Mouse (Mus musculus) T-cell, adult 2 months (primary cell): ENCODE data around the gene Klhl26.

Source experiments
- DNase-seq: peaks from one replicate; pipeline ENCODE4 v3.0.0; 2022; ENCODE audit warnings: low spot score

Klhl26 gene

DNA sequence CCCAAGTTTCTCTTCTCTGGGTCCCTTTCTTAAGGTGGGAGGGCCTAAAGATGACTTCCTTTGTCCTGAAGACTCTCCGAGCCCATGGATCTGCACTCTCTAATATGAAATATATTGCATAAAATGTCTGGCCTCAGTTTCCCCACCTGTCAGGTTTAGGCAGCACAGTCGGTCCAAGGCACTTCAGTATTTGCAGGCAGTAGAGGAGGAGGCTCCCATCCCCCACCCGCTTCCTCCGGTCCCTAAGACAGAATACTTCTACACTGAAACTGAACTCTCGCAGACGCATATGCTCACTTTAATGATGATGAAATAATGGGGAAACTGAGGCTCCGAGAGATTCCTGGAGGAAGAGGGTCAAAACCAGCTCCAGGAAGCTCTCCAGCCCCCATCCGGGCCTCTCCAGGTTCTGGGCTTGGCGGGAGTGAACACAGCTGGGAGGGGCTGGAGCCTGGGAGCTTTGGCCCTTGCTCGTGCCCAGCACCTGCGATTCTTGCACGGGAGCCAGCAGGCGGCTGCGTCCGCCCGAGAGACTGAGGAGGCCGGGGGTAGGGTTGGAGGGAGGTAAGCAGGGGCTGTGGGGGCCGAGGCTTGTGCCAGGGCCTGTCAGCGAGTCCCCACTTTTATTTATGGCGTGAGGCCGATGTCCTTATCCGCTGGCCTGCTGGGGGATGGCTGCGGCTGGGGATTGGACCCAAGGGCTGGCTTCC, 25.2 kb upstream of the Klhl26 start:
- no peak for DNase-seq

DNA sequence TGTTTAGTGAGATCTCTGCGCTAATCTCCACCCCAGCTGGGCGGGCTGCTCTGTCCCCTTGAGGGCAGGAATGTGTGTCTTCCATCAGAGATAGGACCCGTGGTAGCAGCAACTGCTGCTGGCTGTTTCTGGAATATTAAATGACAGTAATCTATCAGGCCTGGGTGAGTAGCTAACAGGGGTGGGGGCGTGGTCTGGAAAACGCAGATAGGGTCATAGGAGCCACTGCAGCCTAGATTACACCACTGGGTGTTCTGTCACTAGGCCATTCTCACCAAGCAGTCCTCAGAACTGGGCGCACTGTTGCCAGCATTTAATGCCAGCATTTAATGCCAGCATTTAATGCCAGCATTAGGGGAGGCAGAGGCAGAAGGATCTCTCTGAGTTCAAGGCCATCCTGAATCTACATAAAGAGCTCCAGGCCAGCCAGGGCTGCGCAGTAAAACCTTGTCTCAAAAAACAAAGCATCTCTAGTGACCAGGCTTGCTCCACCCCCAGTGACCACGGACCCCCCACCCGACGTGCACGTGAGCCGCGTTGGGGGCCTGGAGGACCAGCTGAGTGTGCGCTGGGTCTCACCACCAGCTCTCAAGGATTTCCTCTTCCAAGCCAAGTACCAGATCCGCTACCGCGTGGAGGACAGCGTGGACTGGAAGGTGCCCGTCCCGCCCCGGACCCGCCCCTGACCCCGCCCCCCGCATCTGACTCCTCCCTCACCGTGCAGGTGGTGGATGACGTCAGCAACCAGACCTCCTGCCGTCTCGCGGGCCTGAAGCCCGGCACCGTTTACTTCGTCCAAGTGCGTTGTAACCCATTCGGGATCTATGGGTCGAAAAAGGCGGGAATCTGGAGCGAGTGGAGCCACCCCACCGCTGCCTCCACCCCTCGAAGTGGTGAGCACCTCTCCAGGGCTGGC, 23.9 kb upstream of the Klhl26 start:
- peak; percentile 44 for DNase-seq

DNA sequence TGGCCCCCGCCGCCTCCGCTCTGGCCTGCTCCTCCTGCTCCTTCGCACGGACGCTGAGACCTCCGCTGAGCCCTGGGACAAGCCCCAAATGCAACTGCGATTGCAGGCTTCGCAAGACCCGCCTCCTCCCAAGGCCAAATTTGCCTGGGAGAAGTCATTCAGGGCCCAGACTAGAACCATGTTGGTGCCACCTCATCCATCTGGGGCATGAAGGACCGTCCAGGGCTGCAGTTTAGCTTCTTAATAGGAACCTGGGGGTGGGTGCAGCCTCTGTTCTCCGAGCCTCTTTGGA, 18.9 kb upstream of the Klhl26 start:
- no peak for DNase-seq

DNA sequence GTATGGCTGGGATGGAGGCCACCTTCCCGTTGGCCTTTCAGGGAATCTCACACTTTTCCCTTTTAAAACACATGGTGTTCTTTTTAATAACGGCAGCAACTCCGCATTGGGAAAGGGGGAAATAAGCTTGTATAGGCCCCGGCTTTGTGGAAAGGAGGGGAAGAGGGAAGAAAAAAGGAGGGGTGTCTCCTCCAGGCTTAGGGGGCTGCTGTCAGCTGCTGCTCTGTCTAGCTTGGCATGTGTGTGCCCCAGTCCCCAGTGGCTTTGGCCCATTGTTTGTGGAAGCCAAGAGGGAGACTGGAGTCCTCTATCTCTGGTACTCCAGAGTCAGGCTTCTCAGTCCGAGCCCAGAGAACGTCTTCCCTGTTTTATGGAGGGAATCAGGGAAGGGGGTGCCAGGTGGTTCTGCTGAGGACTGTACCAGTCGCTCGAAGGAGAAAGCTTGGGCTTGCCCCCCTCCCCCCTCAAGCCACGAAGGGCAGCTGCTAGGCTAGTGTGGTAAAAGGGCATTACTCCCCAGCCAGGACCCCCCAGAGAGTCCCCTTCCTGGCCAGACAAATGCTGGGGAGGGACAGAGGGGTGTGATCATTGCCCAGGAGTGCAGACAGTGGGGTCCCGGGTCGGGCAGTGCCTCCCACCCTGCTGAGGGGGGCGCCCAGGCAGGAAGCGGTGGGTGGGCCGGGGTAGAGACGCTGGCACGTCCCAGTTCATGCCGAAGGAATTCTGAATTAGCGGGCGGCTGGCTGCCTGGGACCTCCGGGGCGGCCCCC, 18.4 kb upstream of the Klhl26 start:
- no peak for DNase-seq

DNA sequence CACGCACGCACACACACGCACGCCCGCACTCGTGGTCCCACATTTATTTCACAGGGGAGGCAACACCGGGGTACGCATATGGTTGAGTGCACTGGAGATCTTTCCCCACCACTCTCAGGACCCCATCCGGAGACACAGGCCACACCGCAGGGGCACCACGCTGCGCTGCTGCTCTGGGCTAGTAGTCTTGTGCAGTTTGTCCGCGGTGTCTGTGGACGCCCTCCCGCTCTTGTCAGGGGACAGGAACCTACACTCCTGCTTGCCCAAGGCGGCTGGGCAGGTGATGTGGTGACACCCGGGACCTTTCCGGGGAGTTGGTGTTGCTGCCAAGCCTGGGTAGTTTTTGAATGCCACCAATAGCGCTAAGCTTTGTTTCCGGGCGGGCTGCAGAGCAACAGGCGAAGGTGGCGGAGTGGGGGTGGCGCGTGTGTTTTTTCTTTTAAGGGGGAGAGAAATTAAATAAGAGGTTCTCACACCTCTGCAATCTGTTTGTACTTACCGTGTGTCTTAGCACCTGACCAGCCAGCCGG, 17.7 kb upstream of the Klhl26 start:
- DNase-seq = no peak

DNA sequence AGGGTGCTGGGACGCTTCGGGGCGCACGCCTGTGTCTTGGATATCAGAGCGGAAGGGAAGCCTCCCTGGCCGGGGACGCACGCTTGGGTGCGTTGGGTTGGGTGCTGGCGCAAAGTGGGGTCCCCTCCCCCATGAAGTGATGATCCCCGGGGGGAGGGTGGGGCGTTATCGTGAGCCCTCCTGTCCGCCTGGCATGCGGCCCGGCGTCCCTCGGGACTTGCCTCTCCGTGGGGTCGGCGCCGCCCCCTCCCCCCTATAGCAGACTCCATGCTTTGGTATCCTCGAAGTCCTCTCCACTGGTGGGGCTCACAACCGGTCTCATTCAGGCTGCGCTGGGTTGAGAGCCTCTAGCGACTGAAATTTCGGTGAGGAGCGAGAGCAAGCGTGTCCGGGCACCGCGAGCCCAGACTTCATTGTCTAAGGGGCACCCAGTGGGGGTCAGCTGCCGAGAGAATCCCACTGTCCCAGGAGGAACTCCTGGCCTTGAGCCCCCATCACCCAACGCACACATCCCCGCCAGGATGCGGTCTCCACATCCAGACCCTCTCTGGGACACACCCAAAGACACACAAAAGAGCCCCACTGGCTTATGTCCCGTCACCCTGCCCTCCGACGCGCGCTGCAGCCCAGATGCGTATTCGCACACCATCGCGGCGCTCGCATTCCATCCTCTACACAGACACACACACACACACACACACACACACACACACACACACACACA, 17.1 kb upstream of the Klhl26 start:
- no peak for DNase-seq

DNA sequence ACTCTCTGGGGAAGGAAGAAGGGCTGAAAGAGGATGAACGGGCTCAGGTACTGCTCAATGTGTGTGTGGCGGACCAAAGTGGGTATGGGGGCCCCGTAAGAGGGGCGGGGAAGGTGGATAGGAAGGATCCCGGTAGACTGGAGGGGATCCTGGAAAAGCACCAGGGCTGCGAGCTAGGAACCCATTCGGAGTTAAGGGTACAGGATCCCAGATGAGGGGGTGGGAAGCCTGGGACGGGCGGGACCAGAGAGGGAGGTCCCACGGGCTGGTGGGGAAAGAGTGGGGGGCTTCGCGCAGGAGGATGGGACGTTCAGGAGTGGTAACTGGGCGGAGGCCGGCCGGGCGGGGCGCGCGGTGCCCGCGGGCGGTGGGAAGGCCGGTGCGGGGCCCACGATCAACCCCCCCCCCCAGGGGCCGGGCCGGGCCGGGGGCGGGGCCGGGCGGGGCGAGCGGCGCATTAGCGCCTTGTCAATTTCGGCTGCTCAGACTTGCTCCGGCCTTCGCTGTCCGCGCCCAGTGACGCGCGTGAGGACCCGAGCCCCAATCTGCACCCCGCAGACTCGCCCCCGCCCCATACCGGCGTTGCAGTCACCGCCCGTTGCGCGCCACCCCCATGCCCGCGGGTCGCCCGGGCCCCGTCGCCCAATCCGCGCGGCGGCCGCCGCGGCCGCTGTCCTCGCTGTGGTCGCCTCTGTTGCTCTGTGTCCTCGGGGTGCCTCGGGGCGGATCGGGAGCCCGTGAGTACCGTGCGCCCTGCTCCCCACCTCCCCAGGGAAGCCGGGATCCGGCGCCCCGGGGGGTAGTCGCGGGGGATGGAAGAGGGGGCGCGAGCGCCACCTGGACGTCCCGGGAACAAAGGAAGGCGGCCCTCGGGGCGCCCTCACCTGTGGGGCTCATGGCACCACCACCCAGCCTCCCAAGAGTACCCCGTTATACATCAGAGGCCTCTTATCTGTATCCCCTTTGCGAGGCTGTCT, 16.2 kb upstream of the Klhl26 start, which contains the start of gene Crlf1:
Crlf1 (plus strand) TSS at position 495 of the 977 bp plus-strand sequence.
- DNase-seq = no peak

DNA sequence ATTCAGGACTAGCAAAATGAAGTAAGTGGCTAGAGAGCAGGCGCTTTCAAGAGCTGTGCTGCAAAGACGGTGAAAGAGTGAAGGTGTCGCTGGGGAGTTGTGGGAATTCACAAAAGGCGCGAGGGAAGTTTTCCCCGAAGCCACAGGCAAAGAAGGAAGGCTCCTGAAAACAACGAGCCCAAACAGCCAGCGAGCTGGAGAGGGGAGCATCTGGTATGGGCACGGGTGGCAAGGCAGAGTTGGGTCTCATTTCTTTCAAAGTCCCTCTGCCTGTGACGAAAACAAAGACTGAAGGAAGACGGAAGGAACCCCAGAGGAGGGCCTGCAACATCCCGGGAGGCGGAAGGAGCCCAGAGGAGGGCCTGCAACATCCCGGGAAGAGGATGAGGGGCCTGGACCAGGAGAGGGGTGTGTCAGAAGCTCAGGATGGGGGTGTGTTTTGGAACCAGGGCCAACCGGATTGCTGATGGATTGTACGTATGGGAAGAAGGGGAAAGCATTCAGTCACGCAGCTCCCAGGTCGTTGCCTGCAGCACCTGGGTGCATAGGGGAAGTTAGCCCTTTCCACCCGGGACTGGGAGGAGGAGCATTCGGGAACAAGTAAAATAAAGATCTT, 14.2 kb upstream of the Klhl26 start:
- DNase-seq = no peak

DNA sequence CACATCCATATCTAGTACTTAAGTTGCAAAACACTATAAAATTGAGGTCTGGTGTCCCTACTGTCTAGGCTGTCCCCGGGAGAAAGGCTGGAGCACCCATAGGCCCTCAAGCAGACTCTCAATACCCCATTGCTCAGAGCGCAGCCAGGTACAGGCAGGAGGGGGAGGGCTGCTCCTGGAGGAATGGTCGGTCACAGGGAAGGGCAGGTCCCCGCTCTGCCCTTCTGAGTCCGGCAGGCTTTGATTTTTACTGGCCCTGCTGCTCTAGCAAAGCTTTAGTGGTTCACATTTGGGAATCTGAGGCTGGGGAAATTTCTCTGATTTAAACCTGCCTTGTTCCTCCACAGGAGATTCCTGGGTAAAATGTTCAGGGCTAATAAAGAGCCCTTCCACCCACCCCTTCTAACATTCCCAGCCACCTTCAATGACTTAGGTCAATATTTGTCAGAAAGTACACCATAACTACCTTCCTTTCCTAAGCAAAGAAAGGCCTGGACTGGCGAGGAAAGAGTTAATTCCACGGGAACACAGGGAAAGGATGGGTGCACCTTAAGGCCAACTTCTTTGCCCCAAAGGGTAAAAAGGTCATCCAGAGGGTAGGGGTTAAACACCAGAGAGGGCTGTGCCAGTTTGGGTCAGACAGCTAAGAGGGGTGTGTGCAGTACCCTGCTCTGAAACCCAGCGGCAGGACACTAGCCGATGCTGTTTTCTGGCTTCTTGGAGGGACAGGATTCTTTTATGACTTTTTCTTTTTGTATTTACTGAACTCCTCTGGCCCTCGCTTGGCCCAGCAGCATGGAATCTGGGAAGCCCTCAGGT, 13.5 kb upstream of the Klhl26 start:
- no peak for DNase-seq

DNA sequence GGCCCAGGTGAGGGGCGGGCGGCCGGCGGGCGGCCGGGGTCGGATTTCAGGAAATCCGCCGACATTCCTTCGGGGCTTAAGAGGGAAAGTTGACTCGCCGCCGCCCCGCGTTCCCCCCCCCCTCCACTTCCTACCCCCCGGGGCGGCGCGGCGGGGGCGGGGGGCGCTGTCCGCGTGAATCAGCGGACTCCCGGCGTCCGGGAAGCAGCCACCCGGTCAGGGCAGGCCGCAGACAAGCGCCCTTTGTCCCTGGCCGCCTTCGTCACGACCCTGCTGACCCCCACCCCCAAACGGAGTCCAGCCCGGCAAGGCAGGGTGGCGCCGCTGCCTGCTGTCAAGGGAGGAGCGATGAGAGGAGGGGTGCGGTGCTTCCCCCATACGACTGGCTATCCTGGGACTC, 12.8 kb upstream of the Klhl26 start:
- no peak for DNase-seq

DNA sequence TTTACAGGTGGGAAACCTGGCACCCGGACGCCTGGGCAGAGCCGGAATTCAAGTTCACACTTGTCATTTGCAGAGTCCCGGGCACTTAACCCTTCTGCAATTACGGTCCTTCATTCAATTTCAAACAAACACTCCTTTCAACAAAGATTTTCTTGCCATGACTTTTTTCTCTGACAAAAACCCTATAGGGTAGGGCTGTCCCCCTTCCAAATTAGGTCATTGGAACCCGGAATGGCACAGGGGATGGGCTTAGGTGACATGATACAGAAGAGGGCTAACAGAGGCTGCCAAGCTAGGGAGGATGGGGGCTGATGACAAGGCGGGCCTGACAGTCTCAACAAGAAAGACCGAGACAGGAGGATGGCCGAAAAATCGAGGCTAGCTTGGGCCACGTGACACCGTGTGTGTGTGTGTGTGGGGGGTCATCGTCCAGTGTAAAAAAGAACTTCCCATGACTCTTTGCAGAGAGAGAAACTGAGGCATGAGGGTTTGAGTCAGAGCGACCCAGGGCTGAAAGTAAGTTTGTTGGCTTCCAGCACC, 12.2 kb upstream of the Klhl26 start:
- no peak for DNase-seq

DNA sequence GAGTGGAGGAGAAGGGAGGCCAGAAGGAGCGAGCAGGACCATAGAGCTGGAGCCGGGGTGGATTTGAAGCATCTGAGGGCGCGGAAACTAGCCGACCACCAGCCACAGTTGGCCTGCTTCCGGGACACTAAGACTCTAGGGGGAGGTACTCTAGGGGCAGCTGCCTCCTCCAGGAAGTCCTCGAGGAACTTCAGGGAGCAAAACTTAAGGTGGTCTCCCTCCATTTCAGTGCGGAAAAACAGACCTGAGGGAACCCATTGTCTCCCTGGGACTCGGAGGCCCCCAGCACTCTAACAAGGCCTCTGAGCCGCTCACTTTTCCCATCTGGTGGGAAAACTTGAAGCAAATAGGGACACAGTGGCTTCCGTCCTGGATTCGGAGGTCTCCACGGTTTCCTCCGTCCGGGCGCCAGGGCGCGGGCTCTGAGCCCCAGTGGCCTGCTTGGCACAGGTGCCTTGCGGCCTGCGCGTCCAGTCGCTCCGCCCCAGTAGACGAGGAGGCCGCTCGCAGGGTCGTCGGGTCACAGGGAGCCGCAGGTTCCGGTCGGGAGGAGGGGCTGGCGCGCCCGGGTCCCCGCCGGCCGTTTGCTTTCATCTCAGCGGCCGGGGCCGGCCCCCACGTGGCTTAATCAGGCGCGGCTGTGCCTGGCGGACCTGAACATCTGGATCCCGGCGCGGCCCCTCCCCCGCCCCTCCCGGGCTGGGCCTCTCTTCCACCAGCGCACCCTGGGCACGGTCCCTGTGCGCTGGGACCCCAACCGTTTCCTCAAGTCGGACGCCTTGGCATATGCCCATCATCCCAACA, 11.4 kb upstream of the Klhl26 start:
- no peak for DNase-seq

DNA sequence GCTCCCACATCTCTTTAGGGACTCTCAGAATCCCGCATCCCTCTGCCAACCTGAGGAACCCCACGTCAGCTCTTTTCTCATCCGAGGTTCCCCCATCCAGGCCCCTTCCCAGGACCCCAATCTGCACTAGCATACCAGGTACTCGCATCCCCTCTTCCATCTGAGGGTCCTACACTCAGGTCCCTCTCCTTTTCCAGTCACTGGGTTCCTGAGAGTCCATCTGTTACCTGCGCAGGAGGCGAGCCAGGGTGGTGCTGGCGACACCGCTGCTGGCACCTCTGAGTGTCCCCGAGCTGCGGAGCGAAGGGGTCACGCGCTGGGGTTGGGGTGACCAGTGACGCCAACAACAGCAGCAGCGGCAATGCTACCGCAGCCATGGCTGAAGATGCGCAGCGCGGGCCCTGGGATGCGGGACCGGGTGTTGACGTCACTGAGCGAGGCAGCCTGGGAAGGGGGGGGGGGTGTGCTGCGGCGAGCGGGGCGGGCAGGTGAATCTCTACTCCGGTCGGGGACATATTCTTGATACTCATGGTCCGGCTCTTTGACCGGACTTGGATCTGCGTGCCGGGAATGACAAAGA, 10.3 kb upstream of the Klhl26 start, which contains the start of gene Tmem59l:
Tmem59l (minus strand) TSS at position 418 of the 580 bp plus-strand sequence.
- DNase-seq = no peak

DNA sequence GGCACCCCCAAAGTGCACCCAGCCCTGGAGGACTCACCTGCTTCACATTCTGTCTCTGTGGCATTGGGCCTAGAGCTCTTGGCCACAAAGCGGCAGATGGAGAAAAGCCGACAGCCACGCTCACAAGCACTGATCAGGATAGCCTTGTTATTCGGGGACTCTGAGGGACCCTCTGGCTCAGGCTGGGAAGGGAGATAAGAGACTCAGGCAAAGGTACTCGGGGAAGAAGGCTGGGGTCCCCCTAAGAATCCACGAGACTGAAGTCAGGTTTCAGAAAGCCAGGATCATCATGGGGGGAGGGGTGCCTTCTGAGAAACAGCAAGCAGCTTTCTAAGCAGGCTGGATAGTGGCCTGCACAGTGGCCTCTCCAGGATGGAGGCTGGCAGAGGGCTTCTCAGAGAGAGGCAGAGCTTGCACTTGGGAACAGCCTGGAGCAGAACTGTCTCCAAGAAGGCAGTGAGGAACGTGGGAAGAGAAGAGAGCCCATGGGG, 9.5 kb upstream of the Klhl26 start:
- no peak for DNase-seq

DNA sequence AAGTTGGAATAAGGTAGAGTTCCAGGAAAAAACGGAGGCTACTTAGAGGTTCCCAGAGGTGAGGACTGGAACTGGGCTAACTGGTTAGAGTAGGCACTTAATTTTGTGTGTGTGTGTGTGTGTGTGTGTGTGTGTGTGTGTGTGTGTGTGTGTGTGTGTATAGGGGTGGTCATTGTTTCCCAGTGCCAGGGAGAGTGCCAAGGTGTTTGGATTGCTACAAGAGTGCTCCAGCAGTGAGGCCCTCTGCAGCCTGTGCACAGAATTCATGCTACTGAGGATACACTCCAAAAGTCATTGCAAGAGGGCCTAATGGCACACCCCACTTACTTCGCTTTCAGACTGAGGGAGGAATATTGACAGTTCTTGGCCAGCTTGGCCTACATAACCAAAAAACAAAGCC, 6.2 kb upstream of the Klhl26 start:
- no peak for DNase-seq

DNA sequence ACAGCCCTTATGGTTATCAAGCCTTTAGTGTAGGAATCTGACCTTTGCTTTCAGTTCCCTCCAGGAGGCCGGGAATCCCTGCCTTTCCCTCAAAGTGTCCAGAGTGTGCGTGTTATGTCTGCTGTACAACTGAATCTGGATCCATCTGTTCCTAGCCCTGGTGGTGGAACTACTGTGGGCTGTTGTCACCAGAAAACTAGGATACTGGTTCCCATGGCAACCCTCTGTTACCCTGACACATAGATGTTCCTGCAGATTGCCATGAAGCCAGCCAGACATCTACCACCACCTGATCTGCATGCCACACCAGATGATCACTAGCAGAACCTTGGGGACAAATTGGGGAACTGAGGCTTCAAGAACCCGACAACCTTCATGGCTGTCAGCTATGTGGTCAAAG, 5.1 kb upstream of the Klhl26 start:
- DNase-seq = no peak

DNA sequence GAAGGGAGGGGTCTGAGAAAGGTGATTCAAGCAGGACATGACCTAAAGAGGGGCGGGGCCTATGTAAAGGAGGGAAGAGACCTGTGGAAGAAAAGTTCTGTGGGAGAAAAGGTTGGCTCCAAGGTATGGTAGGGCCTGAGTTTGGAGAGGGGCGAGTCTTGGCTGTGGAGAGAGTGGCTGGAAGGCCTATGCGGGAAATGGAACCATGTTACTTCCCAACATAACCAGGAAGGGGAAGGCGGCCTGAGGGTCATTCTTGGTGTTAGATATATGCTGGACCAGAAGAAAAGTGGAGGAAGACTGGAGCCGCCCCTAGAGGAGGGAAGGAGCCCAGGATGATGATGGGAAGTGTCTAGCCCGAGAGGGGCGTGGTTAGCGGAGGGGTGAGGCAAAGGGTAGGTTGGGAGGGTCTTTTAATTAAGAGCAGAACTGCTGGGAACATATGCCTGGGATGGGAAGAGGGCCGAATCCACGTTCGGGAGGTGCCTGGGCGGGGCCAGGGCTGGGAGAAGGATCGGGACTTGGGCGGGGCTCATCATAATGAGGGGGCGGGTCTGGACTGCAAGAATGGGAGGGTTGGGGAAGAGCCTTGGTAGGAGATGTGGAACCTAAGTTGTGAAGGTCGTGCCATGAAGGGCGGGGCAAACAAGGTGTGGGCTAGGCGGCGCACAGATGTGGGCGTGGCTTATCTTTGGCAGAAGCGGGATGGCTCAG, 658 bp upstream of the Klhl26 start:
- no peak for DNase-seq
